Mouse (Mus musculus) lung, embryonic 15.5 days (tissue): ENCODE results near the gene Spata19. TPM values are rescaled to one million over a fixed set of nuclear protein-coding genes. Genes with fewer than 3 reads are reported as not detected.

Experiments used
- ATAC-seq: fragments of 200-750 bp; cut with Nextera tagmentation; 2 replicates; pipeline ENCODE4 v1.8.0; 2017; ENCODE audit warnings: moderate number of reproducible peaks, borderline replicate concordance; ENCODE audit not compliant: low FRiP score, low TSS enrichment; ENCODE audit errors: extremely low read depth
- H3K27ac ChIP-seq: fragments of 300-500 bp; sonication (generic); 2 replicates; pipeline ENCODE4 v1.5.1; 2015; ENCODE audit warnings: moderate library complexity, mild to moderate bottlenecking, inconsistent platforms
- H3K27me3 ChIP-seq: fragments of 300-500 bp; sonication (generic); 2 replicates; pipeline ENCODE4 v1.6.1; 2015; ENCODE audit warnings: inconsistent platforms
- H3K36me3 ChIP-seq: fragments of 300-500 bp; sonication (generic); 2 replicates; pipeline ENCODE4 v1.6.1; 2015; ENCODE audit warnings: inconsistent platforms
- H3K4me1 ChIP-seq: fragments of 300-500 bp; sonication (generic); 2 replicates; pipeline ENCODE4 v1.6.1; 2015; ENCODE audit warnings: inconsistent platforms
- H3K4me2 ChIP-seq: fragments of 300-500 bp; sonication (generic); 2 replicates; pipeline ENCODE4 v1.6.1; 2015; ENCODE audit warnings: inconsistent platforms, mild to moderate bottlenecking, moderate library complexity
- H3K4me3 ChIP-seq: fragments of 300-500 bp; sonication (generic); 2 replicates; pipeline ENCODE4 v1.5.1; 2015; ENCODE audit warnings: mild to moderate bottlenecking, inconsistent platforms
- H3K9ac ChIP-seq: fragments of 300-500 bp; sonication (generic); 2 replicates; pipeline ENCODE4 v1.6.1; 2015; ENCODE audit warnings: inconsistent platforms
- H3K9me3 ChIP-seq: fragments of 300-500 bp; sonication (generic); 2 replicates; pipeline ENCODE4 v1.6.1; 2016; ENCODE audit warnings: inconsistent platforms
- WGBS: fragments of 180-500 bp; shearing (Covaris S2); methylation state at CpG from one replicate; pipeline ENCODE4 v1.1.7; 2015; 5-methylcytosine and 5-hydroxymethylcytosine counted together
- polyA plus RNA-seq: library from polyadenylated mRNA; unstranded; fragments of >200 nt; fragmentation: Nextera tagmentation; extraction: Ambion mirVana; gene quantifications from 2 replicates; pipeline ENCODE4 v1.2.1, GENCODE M21; 2015

The Spata19 gene
- polyA plus RNA-seq, 1 experiment from 2014 or later: not detected

GRCm38 (mm10) chr9:27435936-27436335, 39.3 kb downstream of the Spata19 start:
- 46% methylated on average over 9 of the region's 9 CpGs for whole genome bisulfite sequencing
- no peaks in the 10 kb centered on the region for H3K36me3 ChIP-seq
- H3K4me1 ChIP-seq: no peaks in the 10 kb centered on the region
- ATAC-seq: no peak
- no peak overlapping the region for H3K4me3 ChIP-seq
- H3K27me3 ChIP-seq: no peaks in the 10 kb centered on the region
- H3K9ac ChIP-seq: no peak overlapping the region
- H3K9me3 ChIP-seq: no peaks in the 10 kb centered on the region
- no peak overlapping the region for H3K4me2 ChIP-seq
- H3K27ac ChIP-seq: no peak overlapping the region

GRCm38 (mm10) chr9:27437391-27438061, 40.9 kb downstream of the Spata19 start:
- no peaks in the 10 kb centered on the region for H3K9me3 ChIP-seq
- H3K27me3 ChIP-seq: no peaks in the 10 kb centered on the region
- H3K4me2 ChIP-seq: no peak overlapping the region
- H3K9ac ChIP-seq: no peak overlapping the region
- H3K4me3 ChIP-seq: no peak overlapping the region
- no peaks in the 10 kb centered on the region for H3K36me3 ChIP-seq
- no peaks in the 10 kb centered on the region for H3K4me1 ChIP-seq
- 62% methylated on average over 7 of the region's 7 CpGs for WGBS
- no peak for ATAC-seq
- H3K27ac ChIP-seq: no peak overlapping the region

DNA sequence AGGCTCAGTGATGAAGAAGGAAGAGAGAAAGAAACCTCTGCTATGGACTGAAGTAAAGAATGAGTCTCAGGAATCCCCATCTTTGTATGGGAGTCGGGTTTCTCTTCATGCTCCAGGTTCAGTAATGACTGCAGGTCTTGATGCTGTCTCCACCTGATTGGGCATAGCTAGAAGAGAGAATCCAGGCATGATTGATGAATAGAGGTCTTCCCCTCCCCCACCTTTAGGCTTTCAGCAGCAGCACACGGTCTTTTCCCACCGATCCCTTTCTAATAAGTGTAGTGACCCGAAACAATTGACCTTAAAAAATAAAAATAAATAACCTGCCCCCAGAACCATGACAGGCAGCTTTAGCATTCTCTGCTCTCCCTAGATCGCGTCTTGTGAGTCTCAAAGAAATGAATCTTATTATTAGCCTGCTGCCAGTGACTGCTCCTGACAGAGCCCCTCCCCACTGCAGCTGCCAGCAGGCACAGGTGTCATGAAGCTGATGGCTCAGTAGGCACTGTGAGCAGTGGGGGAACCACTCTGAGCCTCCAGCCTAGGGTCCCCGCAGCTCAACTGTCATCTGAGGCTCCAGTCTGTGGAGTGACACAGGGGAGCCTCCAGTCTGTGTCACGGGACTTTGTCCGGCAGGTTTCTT, 53.3 kb downstream of the Spata19 start:
- Histone ChIP-seq H3K4me1 (no peaks in the 10 kb centered on the region), H3K4me3 (no peak overlapping the region)

More for the DNA sequence above, 53.3 kb downstream of the Spata19 start:
- Histone ChIP-seq H3K27me3 (no peaks in the 10 kb centered on the region), H3K9ac (no peak overlapping the region), H3K36me3 (no peaks in the 10 kb centered on the region), H3K27ac (no peak overlapping the region), H3K9me3 (no peaks in the 10 kb centered on the region), H3K4me2 (no peak overlapping the region)
- no peak for ATAC-seq
- 27% methylated on average over 9 of the region's 9 CpGs for WGBS

Other genes with a start within 250 kb of the Spata19 start
- 63.6 and 64.8 TPM in 2 replicates for gene Jam3, start 241.4 kb upstream of the Spata19 start, polyA plus RNA-seq
- gene Igsf9b, start 97.6 kb upstream of the Spata19 start, polyA plus RNA-seq: 3.0 and 3.1 TPM in 2 replicates